Mouse (Mus musculus) urinary bladder, postnatal 36 days (tissue): ENCODE results near the gene Gm10961.

Source experiments
- DNase-seq, 2 experiments: peaks; one replicate each; pipeline ENCODE4 v3.0.0; 2022; ENCODE audit warnings: low spot score in 2 of 2, mixed read lengths in 1 of 2

Gm10961 gene

GRCm38 (mm10) chr3:107630682-107631522, at the start of gene Gm10961:
Gm10961 (plus strand) TSS chr3:107631322.
- DNase-seq: no peak

- DNase-seq: no peak
Measured at GRCm38 (mm10) chr3:107582130-107582874, 48.8 kb upstream of the Gm10961 start.

GRCm38 (mm10) chr3:107582875-107583767, 48.0 kb upstream of the Gm10961 start:
- no peak for DNase-seq

- DNase-seq: no peak
Measured at GRCm38 (mm10) chr3:107583893-107584292, 47.2 kb upstream of the Gm10961 start.

GRCm38 (mm10) chr3:107586504-107586903, 44.6 kb upstream of the Gm10961 start:
- no peak for DNase-seq

- no peak for DNase-seq
Measured at GRCm38 (mm10) chr3:107591612-107592011, 39.5 kb upstream of the Gm10961 start.

- DNase-seq: no peak
Measured at GRCm38 (mm10) chr3:107593632-107594031, 37.5 kb upstream of the Gm10961 start.

GRCm38 (mm10) chr3:107594662-107595263, 36.4 kb upstream of the Gm10961 start, which contains the start of gene Alx3:
Alx3 (plus strand) TSS chr3:107595031.
- no peak for DNase-seq

- no peak for DNase-seq
Measured at GRCm38 (mm10) chr3:107595264-107595937, 35.7 kb upstream of the Gm10961 start.

GRCm38 (mm10) chr3:107595938-107596461, 35.1 kb upstream of the Gm10961 start:
- no peak for DNase-seq

- no peak for DNase-seq
Measured at GRCm38 (mm10) chr3:107596559-107596958, 34.6 kb upstream of the Gm10961 start.

- no peak for DNase-seq
Measured at GRCm38 (mm10) chr3:107597134-107597533, 34.0 kb upstream of the Gm10961 start.

- DNase-seq: no peak
Measured at GRCm38 (mm10) chr3:107597586-107598389, 33.3 kb upstream of the Gm10961 start.

GRCm38 (mm10) chr3:107600127-107600526, 31.0 kb upstream of the Gm10961 start:
- DNase-seq: no peak

GRCm38 (mm10) chr3:107605304-107605703, 25.8 kb upstream of the Gm10961 start:
- DNase-seq: peak; percentile 31 to 40

- DNase-seq: no peak
Measured at GRCm38 (mm10) chr3:107607221-107607620, 23.9 kb upstream of the Gm10961 start.

- no peak for DNase-seq
Measured at GRCm38 (mm10) chr3:107608808-107609207, 22.3 kb upstream of the Gm10961 start.

GRCm38 (mm10) chr3:107609376-107609775, 21.7 kb upstream of the Gm10961 start:
- no peak for DNase-seq

- DNase-seq: no peak
Measured at GRCm38 (mm10) chr3:107611394-107611793, 19.7 kb upstream of the Gm10961 start.
